Mouse (Mus musculus) liver, embryonic 14.5 days (tissue): ENCODE measurements around the gene Ppig.

Experiments
- CTCF ChIP-seq: IDR thresholded peaks from 2 replicates; pipeline ENCODE4 v1.5.1; 2016; ENCODE audit warnings: antibody characterized with exemption, low read depth, control low read depth
- EP300 ChIP-seq: IDR thresholded peaks from 2 replicates; pipeline ENCODE4 v1.6.1; 2016; ENCODE audit warnings: antibody characterized with exemption, low read depth

DNA sequence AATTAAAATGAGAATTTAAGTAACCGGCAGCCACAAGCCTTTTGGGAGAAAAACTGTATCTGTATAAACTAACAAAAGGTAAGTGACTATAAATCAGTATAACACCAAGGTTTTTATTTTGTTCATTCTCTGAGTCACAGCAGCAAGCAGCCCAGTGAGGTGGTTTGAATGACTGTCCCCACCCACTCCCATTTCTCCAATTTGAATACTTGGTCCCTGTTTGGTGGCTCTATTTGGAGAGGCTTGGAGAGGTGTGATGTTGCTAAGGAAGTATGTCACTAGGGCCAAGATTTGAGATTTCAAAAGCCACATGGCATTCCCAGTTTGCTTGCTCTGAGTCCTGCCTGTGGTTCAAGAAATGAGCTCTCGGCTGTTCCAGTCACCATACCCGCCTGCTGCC, 32.1 kb upstream of the Ppig start:
- TF ChIP-seq CTCF (no peak), EP300 (no peak)
